Mouse (Mus musculus): ENCODE data around the gene Wipi2.

Wipi2 gene

DNA sequence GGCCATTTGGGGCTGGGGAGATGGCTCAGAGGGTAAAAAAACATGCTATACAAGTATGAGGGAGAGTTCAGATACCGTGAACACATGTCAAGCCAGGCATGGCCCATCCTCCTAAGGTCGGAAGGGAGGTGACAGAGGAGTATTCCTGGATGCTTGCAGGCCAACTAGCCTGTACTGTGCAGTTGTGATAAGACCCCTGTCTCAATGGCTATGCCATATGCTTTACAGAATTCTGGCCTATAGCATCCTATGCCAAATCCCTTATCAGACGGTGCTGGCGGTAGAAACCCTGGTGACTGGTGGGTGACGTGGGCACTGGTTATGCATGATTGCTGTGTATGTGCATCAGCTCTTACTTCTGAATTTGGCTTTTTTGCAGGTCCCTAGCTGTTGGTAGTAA, 10.3 kb downstream of the Wipi2 start:
- no peak for DNase-seq

DNA sequence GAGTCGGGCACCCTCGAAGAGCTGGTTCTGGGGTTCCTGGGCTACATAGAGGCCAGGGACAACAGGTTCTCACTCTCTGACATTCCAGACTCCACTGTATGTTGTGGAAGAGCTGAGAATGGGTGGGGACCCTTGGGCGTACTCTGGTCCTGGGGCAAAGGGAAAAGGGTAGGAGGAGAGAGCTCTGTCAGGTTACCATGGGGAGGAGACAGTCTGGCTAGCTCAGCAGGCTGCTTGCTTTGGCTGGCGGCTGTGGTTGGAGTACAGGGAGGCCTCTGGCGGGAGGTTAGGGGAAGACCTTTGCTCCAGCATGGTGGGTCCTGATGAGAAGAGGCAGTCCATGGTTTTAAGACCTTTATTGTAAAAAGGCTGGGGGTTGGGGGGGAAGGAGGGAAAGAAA, 12.6 kb downstream of the Wipi2 start:
- DNase-seq: no peak

DNA sequence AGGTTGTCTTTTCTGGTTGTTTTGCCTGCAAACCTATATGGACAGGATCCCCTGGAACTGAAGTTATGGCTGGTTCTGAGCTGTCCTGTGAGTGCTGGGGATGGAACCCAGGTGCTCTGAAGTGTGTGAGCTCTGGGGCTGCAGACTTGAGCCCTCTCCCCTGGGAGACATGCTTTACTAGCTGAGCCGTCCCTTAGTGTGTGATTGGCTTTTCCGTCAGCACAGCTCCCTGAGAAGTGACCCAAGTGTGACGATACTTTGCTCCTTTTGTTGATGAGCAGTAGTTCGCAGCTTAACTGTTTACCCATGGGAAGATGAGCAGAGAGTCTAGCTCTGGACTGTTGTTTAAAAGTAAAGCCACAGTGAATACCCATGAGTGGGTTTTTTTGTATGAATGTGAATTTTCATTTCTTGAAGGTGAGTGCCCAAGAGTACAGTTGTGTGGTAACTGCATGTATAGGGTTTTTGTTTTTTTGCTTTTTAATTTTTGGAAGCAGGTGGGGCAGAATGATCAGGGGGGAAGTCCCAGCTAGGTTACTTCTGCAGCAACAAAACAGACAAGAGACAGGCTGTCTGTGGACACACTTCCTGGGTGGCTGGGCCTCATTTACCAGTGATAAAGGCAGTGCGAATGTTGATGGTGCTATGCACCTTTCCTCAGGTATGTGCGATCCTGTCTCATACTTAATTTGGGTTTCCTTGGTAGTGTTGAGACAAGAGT, 14.0 kb downstream of the Wipi2 start:
- peak; percentile 4 for DNase-seq

DNA sequence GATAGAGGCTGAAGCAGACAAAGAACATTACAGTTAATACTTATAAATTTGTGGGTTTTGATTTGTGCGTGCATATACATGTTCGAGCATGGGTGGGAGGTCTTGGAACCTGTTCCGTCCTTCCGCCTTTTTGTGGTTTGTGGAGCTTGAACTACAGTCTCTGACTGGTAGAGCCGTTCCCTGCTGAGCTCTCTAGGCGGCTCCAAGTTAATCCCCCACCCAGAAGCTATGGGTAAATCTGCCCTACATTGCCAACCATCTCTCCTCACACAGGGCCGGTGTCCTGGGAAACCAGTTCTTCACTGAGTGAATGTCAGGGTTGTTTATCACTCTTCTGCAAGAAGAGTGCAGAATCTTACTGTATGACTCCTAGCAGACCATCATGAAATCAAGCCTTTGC, 20.7 kb downstream of the Wipi2 start:
- DNase-seq: no peak

DNA sequence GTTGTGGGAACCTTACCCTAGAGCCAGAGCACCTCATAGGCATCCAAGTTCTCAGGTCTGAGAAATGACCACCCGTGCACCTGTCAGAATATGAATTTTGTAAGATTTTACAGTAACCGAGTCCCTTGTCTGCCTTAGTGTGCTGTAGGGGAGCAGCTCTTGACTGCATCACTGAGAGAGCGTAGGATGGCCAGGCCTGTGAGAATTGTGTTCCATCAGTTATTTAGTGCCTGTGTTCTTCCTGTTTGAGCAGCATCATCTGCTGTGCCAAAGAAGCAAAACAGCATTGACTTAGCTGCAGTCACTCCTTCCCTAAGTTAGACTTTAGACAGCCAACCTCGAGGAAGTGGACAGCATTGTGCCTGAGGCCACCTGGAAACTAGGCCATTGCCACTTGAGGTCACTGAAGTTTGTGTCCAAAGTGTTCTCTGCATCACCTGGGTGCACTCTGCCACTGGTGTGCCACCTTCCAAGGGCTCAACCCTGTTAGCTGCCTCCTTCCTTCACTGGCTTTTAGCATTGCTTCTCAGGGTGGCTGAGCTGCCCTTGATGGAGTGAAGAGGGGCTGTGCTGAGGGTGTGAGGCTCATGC, 22.1 kb downstream of the Wipi2 start:
- DNase-seq: no peak

DNA sequence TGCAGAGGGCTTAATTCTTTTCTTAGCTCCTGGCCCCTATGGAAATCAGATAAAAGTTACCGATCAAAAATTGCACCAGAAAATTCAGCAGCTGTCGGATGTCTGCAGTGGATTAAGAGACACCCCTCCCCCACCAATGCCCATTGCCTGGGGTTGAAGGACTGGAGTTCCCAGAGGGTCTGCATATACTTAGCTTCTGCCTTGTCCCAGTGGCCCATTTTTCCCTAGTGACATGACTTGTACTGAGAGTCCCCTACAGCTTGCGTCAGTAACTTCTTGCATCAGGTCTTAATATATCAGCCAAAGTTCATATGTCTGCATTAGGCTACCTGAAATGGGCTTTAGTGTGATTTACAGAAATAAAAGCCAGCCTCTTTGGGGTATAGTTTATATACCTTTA, 22.9 kb downstream of the Wipi2 start:
- DNase-seq: no peak

DNA sequence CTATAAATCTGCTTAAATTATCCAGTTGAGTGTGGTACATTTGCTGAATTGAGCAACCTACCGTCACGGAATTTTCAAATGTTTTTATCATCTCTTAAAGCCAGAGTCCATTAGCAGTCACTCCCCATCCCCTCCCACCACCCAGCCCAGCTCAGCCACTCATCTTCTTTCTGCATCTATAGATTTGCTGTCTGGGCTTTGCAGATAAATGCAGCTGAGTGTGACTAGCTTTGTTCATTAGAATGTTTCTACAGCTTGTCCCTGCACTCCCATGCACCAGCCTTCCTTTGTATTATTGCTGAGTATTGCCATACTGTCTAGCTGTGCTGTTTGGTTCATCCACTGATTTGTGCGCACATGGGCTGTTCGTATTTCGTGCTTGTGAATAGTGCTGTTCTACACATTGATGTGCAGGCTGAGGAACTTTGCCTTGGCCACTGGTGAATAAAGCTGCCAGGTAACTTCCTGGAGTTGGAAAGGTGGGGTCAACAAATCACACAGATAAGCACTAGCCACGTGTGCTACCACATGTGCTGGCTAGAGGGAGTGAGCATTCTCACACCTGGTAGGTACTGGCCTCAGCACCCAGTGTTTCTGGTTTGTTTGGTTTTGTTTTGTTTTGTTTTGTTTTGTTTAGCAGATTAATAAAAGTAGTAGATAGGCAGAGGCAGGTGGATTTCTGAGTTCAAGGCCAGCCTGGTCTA, 23.4 kb downstream of the Wipi2 start:
- no peak for DNase-seq

DNA sequence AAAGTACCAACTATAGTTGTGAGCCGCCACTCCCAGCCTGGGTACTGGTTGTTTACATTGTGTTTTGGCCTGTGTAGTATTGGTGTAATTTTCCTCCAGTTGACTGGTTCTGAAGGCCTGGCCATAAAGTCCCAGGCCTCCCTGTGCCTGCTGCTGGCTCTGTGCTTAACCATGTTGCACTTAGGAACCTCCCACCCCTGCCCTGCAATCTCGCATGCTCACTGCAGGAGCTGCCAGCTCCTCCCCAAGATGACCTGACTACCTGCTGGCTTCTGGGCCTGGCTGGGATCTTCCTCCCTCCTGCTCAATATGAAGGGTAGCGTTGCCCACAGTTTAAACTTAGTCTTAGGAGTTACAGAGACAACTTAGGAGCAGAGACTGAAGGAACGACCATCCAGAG, 24.8 kb downstream of the Wipi2 start:
- no peak for DNase-seq

DNA sequence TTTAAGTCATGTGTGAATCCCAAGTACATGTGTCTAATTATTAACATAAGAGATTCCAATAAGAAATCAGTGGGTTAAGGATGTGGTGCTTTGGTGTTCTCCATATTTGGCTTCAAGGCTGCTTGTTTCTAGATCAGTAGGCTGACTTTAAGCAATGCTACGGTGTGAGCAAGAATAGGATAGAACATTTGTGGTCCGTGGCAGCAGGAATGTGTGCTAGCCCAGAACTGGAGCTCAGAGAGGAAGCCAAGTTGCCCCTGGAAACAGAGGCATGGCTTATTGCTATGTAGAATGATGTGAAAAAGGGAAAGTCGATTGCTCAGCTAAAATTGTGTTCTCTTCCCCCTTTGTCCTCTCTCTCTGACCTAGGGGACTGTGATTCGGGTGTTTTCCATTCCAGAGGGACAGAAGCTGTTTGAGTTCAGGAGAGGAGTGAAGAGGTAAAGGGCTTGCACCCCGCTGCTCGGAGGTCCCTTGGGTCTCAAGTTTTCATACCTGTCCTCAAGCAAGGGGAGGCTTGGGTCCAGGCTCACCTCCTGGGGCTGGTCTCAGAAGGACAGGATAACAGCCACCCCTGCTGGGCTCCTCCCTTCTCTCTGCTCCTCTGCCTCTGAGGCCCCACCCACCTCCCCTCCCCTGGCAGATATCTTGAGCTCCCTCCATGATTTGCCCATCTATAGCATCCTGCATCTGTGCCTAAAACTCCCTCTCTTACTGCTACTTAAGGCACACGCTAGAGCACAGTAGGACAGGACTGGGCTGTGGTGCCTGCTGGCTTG, 33.3 kb downstream of the Wipi2 start:
- no peak for DNase-seq

DNA sequence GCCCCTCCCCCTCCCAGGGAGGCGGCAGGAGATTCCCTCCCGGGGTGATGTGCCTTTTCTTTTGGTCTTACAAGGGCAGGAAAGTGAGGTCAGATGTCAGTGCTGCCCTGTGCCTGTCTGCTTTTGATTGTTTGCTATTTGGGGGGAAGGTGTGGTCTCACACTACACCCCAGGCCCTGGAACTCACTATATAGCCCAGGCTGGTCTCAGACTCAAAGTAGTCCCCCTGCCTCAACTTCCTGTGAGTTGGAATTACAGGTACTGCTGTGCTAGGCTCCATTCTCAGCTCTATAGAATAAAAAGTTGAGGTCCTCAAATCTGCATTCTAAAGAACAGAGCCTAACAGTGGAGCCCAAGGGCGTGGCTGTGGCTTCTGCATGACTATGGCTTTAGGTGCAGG, 40.4 kb downstream of the Wipi2 start:
- no peak for DNase-seq

DNA sequence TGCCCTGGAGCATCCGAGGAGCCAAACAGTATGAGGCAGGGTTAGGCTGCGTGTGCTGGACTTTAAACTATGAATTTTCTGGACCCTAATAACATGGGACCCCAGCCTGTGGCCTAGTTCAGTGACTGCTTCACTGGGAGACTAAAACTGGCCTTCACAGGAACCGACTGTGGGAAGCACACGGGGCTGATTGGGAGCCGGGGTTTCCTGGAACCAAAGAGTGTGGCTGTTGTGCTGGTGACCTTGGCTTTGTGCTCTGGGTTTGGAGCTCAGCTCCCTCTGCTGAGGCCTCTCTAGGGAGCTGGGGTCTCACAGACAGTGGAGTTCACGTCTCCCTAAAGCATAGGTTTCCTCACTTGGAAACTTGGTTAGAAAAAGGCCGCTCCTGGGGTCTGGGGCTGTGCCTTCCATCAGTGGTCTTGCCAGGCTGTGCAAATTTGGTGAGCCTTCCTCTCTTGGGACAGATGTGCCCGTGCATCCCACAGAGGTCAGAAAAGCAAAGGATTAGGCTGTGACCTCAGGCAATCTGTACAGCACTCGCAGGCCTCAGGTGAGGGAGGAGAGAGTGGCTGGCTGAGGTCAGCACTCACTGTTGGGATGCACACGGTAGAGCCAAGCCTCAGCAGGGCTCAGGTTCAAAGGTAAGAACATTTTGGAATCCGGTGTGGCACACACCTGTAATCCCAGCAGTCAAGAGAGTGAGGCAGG, 41.2 kb downstream of the Wipi2 start:
- DNase-seq: no peak

DNA sequence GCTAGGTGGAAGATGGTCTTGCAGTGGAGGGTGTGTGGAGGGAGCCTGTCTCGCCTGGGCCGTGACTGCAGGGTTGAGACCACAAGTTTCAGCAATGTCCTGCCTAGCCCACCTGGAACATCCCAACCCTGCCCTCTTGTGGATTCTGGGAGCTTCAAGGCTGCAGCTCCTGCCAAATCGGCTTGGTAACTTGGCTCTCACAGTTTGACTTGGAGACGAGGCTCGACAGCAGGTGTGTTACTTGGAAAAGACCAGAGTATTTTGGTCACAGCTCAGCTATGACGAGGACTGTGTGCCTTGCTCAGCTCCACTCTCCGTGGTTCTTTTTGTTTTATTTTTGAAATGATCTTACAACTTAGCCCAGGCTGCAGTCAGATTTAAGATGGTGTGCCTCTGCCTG, 42.2 kb downstream of the Wipi2 start:
- no peak for DNase-seq

DNA sequence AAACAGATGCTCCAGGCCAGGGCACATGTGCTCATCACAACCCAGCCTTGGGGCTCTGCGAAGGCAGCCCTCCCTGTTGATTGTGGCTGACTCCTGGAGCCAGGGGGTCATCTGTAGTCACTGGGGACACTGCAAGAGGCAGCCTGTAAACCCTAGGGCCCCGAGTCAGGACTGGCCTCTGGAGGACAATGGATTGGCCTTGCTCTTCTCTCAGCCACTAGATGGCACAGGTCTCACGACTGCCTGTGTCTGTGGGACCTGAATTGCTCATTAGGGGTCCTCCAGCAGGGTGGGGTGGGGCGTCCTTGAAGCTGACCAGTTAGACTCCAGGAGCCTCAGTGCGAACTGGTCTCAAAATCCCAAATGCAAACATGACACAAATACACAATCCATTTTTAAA, 45.6 kb downstream of the Wipi2 start:
- DNase-seq: no peak

DNA sequence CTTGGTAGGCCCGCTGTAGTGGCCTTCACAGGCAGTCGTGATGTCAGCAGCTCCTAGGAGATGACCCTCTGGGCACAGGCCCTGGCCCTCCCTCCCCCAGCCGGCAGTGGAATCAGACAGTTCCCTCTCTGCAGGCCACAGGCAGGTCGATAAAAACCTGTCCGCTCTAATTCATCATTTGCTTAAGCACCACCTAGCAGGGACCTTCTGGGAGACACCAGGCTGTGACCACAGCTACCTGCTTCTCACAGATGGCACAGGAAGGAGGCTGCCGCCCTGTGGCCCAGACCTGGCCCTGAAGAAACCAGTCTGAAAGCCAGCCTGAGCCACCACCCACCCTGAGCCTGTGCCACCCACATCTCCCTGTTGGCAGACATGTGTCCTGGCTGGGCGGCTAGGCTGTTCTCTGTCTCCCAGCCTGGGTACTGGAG, 50.7 kb downstream of the Wipi2 start:
- no peak for DNase-seq

DNA sequence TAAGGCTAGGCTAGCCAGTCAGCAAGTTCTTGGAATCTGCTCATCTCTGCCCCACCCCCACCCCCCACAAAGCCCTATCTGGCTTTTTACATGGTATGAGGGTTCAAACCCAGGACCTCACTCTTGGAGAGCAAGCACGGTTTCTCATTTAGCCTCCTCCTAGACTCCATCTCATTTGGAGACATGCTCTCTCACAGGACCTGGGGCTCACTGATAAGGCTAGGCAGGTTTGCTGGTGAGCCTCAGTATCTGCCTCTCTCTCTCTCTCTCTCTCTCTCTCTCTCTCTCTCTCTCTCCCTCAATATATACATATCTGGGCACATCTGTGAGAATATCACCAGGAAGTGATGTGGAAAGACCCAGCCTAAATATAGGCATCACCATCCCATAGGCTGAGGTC, 51.6 kb downstream of the Wipi2 start:
- DNase-seq: no peak

DNA sequence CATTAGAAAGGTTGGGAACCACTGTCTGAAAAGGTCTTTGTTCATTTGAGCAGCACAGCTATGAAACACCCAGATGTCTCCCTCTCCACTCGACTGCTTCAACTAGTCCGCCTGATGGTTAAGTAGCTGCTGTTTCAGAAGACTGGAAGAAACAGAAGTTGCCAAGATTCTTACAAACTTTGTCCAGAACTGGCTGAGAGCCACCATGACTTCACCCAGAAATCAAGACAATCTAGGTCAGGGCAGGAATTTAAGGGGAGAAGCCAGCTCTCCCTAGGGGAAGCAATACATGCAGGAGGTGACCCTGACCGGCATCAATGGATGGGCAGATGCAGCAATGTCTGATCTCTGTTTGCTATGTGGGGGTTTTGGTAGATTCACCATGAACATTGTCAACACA, 54.4 kb downstream of the Wipi2 start:
- no peak for DNase-seq

DNA sequence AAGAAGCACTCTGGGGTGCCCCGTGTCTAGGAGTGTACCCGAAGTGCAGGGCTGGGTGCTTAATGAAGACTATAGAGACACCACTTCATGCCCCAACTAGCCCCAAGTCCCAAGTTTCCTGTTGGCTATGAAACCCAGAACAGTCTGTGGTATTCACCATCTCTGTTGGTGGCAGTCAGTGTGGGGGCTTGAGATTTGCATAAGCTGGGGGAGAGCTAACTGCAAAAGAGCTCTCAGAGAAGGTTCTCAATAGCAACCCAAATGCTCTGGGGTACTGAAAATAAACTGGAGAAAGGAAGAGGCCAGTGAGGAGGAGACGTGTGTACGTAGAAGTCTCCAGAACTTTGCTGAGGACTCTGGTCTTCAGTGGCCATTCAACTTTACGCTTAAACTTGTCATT, 55.0 kb downstream of the Wipi2 start:
- no peak for DNase-seq

DNA sequence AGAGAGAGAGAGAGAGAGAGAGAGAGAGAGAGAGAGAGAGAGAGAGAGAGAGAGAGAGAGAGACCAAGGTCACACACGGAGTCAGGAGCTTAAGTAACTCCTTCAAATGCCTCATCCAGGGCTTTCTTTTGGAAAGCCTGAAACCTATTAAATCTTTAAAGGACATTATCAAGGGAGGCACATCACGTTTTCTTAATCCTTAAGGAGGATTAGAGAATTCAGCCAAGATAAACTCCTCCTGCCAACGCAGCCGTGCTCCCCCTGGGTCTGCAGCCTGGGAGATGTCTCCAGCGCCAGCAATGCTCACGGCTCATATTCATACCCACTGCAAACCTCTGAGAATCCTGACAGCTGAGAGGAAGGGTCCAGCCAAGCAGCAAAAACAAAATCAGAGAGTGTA, 61.4 kb downstream of the Wipi2 start:
- no peak for DNase-seq

DNA sequence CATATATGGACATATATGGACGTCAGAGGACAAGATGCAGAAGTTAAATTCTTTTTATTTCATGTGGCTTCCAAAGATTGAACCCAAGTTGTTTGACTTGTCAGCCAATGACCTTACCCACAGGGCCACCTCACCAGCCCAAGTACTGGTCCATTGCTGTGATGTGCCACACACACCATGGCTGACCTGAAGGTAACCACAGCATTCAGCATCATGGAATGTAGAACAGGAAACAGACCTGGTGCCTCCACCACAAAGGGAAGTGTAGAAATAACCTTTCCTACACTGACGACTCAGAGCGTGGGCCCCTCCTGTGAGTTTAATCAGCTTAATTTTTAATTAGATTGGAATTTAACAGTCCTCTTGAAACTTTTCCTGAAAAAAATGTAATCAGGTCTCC, 62.8 kb downstream of the Wipi2 start:
- DNase-seq: no peak

DNA sequence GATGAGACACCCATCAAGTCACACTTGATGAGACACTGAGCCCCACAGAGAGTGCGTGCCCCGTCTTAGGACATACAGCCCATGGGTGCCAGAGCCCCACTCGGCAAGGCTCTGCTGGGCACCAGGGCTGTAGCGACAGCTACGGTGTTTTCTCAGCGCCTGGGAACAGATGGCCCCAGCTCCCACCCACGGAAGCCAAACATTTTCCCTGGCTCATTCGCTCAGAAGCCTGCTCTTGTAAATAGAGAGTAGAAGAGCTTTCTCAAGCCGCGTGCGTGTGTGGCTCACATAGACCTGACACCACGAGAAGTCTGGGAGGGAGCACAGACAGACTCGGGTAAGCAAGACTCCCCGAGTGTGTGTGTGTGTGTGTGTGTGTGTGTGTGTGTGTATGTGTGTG, 64.8 kb downstream of the Wipi2 start, which contains the start of gene Slc29a4:
TSS of gene Slc29a4 (plus strand) at position 265 of the 400 bp plus-strand sequence.
- DNase-seq: no peak

DNA sequence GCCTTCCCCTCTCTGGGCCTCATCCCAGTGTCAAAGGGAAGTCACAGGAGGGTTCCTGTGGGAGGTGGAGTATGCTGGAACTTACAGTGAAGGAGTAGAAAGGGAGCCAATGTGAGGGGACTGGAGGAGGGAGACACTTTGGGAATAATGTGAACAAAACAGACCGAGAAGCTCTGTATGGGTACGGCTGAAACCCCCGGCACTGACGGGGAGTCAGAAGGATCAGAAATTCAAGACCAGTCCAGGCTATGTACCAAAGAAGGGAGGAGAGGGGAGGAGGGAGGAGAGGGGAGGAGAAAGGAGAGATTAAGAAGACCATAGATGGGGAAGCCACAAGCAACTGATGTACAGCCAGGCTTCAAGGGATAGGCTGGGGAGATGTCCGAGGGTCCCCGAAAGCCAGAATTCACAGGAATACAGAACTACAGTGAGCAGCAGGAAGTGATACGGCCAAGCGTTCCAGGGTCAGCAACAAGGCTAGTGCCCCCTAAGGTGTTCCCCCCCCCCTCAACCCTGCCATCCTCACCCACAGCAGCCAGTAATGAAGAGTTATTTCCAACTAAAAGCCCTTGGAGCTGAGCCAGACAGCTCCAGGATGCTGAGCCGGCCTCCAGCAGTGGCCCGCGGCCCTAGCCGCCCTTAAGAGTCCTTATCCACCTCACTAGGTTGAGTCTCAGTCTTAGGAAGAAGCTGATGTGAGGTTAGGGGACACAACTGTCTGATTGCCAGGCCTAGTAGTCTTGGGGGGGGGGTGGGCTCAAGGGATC, 65.7 kb downstream of the Wipi2 start:
- no peak for DNase-seq
